Mouse (Mus musculus): ENCODE measurements around the gene Pced1b. TPM values are rescaled to one million over a fixed set of nuclear protein-coding genes. Genes with fewer than 3 reads are reported as not detected.
"Not testable (repeated sequence)": the region's sequence is repeated elsewhere in the genome, so short reads cannot be mapped to it uniquely, and the experiment has no call there.

Gene Pced1b
- polyA plus RNA-seq, 1 experiment from 2014 or later: 3.4 TPM

DNA sequence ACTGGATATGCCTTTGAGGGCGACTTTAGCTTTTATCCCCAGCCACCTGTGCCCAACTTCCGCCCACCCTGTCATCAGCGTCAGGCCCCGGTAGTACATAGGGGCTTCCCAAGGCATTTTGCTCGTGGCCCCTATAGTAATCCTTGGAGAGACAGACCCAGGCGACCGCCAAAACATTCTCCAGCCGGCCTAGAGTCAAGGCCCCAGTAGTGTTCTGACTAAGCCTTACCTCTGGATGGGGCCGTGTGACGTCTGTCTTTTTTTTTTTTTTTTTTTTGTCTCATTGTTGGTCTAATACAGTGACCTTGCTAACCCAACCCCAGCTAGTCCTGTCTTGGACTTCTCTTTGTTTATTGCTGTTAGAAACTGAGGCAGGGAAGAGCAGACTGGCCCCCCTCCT, 138.3 kb downstream of the Pced1b start:
- not testable (repeated sequence) for H3K9ac ChIP-seq (ENCODE audit: low read depth, low read length); H3K27ac ChIP-seq (ENCODE audit: low read length); H3K36me3 ChIP-seq (ENCODE audit: control insufficient read depth, insufficient read depth); ATAC-seq (ENCODE audit: low read depth); H3K27me3 ChIP-seq (ENCODE audit: control insufficient read depth, insufficient read depth, low read depth, low read length); H3K4me3 ChIP-seq (ENCODE audit: low read depth, low read length); H3K4me1 ChIP-seq (ENCODE audit: control insufficient read depth, low read depth, low read length); H3K9me3 ChIP-seq (replicated peaks; ENCODE audit: control insufficient read depth, low read length); H3K4me2 ChIP-seq (ENCODE audit: low read depth, low read length)
- WGBS (ENCODE audit: insufficient replicate concordance): 84% methylated on average over 10 of the region's 10 CpGs

DNA sequence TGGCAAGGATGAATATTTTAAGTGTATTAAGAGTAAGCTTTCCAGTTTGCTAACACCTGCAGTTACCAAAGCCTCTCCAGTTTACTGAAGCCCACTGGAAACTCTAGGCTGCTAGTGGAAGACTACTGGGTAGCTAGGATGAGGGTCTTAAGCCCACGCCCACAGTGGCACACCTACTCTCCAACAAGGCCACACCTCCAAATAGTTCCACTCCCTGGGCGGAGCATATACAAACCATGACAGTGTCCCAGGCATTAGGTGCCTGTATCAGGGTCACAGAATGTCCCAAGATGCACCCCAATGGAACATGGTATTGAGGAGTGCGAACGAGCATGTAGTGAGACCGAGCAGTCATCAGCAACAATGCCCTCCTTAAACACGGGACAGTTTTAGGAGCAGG, 140.9 kb downstream of the Pced1b start:
- Histone ChIP-seq H3K27me3 (ENCODE audit: control insufficient read depth, insufficient read depth, low read depth, low read length) (no peaks in the 10 kb centered on the region), H3K36me3 (ENCODE audit: control insufficient read depth, insufficient read depth) (no peaks in the 10 kb centered on the region), H3K4me3 (ENCODE audit: low read depth, low read length) (no peak overlapping the region), H3K4me2 (ENCODE audit: low read depth, low read length) (no peak overlapping the region), H3K4me1 (ENCODE audit: control insufficient read depth, low read depth, low read length) (no peaks in the 10 kb centered on the region; the same call in none of the 2 replicates), H3K27ac (ENCODE audit: low read length) (no peak overlapping the region), H3K9me3 (replicated peaks; ENCODE audit: control insufficient read depth, low read length) (no peaks in the 10 kb centered on the region), H3K9ac (ENCODE audit: low read depth, low read length) (no peak overlapping the region)
- ATAC-seq (ENCODE audit: low read depth): no peak
- 70% methylated on average over 6 of the region's 6 CpGs for WGBS (ENCODE audit: insufficient replicate concordance)

DNA sequence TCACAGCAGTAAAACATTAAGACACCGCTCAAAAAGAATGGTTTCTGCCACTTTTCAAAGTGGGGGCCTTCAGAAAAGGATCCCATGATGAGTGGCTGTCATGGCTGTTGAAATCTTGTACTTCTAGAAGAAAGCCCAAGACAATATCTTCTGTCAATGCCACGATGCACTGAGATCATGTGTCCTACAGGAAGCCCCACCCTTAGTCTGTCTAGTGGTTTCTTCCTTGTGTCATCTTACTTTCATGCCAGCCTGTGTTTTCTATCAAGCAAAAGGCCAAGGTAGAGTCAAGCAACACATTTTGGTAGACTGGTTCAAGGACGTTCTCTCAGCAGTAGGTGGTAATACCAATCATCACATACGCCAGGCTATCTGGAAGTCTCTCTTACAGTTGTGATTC, 142.7 kb downstream of the Pced1b start:
- no peaks in the 10 kb centered on the region; the same call in none of the 2 replicates for H3K4me1 ChIP-seq (ENCODE audit: control insufficient read depth, low read depth, low read length)
- no peak overlapping the region for H3K9ac ChIP-seq (ENCODE audit: low read depth, low read length)
- no peaks in the 10 kb centered on the region for H3K27me3 ChIP-seq (ENCODE audit: control insufficient read depth, insufficient read depth, low read depth, low read length)
- H3K4me2 ChIP-seq (ENCODE audit: low read depth, low read length): no peak overlapping the region
- no peaks in the 10 kb centered on the region for H3K9me3 ChIP-seq (replicated peaks; ENCODE audit: control insufficient read depth, low read length)
- no peak overlapping the region for H3K27ac ChIP-seq (ENCODE audit: low read length)
- H3K4me3 ChIP-seq (ENCODE audit: low read depth, low read length): no peak overlapping the region
- 59% methylated on average over 4 of the region's 4 CpGs for WGBS (ENCODE audit: insufficient replicate concordance)
- ATAC-seq (ENCODE audit: low read depth): no peak
- no peaks in the 10 kb centered on the region for H3K36me3 ChIP-seq (ENCODE audit: control insufficient read depth, insufficient read depth)

DNA sequence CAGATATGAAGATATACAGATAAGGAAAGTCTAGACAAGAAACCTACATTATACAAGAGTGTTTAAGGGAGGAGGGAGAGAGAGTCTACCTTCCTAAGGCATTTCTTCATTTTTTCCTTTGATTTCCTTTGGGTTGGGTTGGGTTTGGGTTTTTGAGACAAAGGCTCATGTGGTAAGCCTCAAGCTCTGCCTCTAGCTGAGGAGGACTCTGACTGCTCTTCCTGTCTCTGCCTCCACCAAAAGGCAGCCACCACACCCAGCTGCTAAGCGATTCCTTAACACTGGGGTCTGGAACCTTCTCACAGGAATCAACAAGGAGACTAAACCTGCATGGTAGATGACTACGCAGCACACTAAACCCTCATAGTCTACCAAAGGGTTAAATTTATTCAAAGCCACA, 143.9 kb downstream of the Pced1b start:
- H3K4me2 ChIP-seq (ENCODE audit: low read depth, low read length): no peak overlapping the region
- no peaks in the 10 kb centered on the region for H3K36me3 ChIP-seq (ENCODE audit: control insufficient read depth, insufficient read depth)
- 80% methylated on average over 2 of the region's 2 CpGs for WGBS (ENCODE audit: insufficient replicate concordance)
- H3K9me3 ChIP-seq (replicated peaks; ENCODE audit: control insufficient read depth, low read length): no peaks in the 10 kb centered on the region
- H3K9ac ChIP-seq (ENCODE audit: low read depth, low read length): no peak overlapping the region
- no peaks in the 10 kb centered on the region for H3K27me3 ChIP-seq (ENCODE audit: control insufficient read depth, insufficient read depth, low read depth, low read length)
- H3K27ac ChIP-seq (ENCODE audit: low read length): no peak overlapping the region
- no peak for ATAC-seq (ENCODE audit: low read depth)
- H3K4me1 ChIP-seq (ENCODE audit: control insufficient read depth, low read depth, low read length): no peaks in the 10 kb centered on the region; the same call in none of the 2 replicates
- no peak overlapping the region for H3K4me3 ChIP-seq (ENCODE audit: low read depth, low read length)

DNA sequence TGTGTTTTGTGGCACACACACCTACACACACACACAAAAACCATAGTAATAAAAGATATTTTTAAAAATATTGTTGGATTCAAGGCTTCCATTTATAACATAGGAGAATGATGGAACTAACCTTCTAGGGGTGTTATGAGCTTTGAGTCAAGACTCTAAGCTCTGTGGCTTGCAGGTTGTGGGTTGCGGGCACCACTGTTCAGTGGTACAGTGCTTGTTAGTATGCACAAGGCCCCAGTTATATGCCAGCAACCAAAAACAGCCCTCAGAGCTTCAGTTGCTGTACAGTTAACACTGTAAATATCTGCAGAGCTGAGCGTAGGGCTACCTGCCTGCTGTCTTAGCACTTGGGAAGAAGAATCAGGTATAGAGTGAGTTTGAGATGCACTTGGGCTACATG, 144.5 kb downstream of the Pced1b start:
- 92% methylated on average over 2 of the region's 2 CpGs for WGBS (ENCODE audit: insufficient replicate concordance)
- Histone ChIP-seq H3K4me1 (ENCODE audit: control insufficient read depth, low read depth, low read length) (no peaks in the 10 kb centered on the region; the same call in none of the 2 replicates), H3K9ac (ENCODE audit: low read depth, low read length) (no peak overlapping the region), H3K4me2 (ENCODE audit: low read depth, low read length) (no peak overlapping the region), H3K36me3 (ENCODE audit: control insufficient read depth, insufficient read depth) (no peaks in the 10 kb centered on the region), H3K27ac (ENCODE audit: low read length) (no peak overlapping the region), H3K4me3 (ENCODE audit: low read depth, low read length) (no peak overlapping the region), H3K27me3 (ENCODE audit: control insufficient read depth, insufficient read depth, low read depth, low read length) (no peaks in the 10 kb centered on the region), H3K9me3 (replicated peaks; ENCODE audit: control insufficient read depth, low read length) (no peaks in the 10 kb centered on the region)
- ATAC-seq (ENCODE audit: low read depth): no peak

DNA sequence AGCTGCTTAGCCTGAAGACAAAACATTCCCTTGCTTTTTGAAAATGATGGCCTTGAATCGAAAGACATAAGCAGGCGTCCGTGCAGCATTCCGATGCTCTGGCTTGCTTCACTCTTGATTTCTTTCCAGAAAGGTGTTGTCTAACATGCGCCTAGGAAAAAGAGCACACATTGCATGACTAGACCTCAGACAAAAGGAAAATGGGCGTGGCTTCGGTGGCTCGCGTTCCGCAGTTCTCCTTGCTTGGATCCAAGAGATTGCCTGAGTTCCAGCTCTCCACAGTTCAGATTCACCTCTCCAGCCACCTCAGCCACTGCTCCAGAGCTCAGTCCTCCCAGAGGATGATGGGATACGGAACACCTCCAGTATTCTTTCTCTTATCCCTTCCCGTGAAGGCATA, 147.7 kb downstream of the Pced1b start:
- WGBS (ENCODE audit: insufficient replicate concordance): 70% methylated on average over 12 of the region's 12 CpGs
- H3K9ac ChIP-seq (ENCODE audit: low read depth, low read length): no peak overlapping the region
- H3K4me3 ChIP-seq (ENCODE audit: low read depth, low read length): no peak overlapping the region
- H3K4me1 ChIP-seq (ENCODE audit: control insufficient read depth, low read depth, low read length): peaks cover 2% of the 10 kb centered on the region
- H3K27ac ChIP-seq (ENCODE audit: low read length): no peak overlapping the region
- H3K9me3 ChIP-seq (replicated peaks; ENCODE audit: control insufficient read depth, low read length): no peaks in the 10 kb centered on the region
- no peaks in the 10 kb centered on the region for H3K27me3 ChIP-seq (ENCODE audit: control insufficient read depth, insufficient read depth, low read depth, low read length)
- ATAC-seq (ENCODE audit: low read depth): no peak
- no peaks in the 10 kb centered on the region for H3K36me3 ChIP-seq (ENCODE audit: control insufficient read depth, insufficient read depth)
- H3K4me2 ChIP-seq (ENCODE audit: low read depth, low read length): no peak overlapping the region

DNA sequence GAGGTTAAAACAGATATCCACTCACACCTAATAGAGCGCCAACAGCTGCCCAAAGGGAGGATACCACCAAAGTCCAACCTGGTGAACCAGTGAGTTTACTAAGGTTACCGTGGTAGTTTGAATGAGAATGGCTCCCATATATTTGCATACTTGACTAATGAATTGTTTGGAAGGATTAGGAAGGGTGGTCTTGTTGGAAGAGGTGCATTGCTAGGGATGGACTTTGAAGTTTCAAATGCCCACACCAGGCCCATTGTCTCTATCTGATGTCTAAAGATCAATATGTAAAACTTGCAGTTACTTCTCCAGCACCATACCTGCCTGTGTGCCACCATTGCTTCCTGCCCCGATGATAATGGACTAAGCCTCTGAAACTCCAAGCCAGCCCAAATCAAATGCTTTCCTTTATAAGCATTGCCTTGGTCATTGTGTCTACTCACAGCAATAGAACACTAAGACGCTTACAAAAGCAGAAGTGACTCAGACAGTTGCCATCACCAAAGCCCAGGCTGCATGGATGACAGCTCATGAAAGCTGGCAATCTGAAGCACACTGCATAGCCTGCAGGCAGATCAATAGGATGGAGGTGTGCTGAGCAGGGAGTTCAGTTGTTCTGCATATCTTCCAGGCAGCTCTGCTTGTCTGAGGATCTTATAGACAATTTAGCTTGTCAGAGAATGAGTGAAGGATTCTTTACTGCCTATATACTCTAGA, 149.8 kb downstream of the Pced1b start:
- H3K27ac ChIP-seq (ENCODE audit: low read length): no peak overlapping the region
- no peak overlapping the region for H3K9ac ChIP-seq (ENCODE audit: low read depth, low read length)
- WGBS (ENCODE audit: insufficient replicate concordance): 75% methylated on average over 4 of the region's 4 CpGs
- no peak for ATAC-seq (ENCODE audit: low read depth)
- H3K4me3 ChIP-seq (ENCODE audit: low read depth, low read length): no peak overlapping the region
- peaks cover 2% of the 10 kb centered on the region; the same call in 1 of the 2 replicates for H3K4me1 ChIP-seq (ENCODE audit: control insufficient read depth, low read depth, low read length)
- H3K36me3 ChIP-seq (ENCODE audit: control insufficient read depth, insufficient read depth): no peaks in the 10 kb centered on the region
- H3K9me3 ChIP-seq (replicated peaks; ENCODE audit: control insufficient read depth, low read length): no peaks in the 10 kb centered on the region
- no peak overlapping the region for H3K4me2 ChIP-seq (ENCODE audit: low read depth, low read length)
- H3K27me3 ChIP-seq (ENCODE audit: control insufficient read depth, insufficient read depth, low read depth, low read length): no peaks in the 10 kb centered on the region

DNA sequence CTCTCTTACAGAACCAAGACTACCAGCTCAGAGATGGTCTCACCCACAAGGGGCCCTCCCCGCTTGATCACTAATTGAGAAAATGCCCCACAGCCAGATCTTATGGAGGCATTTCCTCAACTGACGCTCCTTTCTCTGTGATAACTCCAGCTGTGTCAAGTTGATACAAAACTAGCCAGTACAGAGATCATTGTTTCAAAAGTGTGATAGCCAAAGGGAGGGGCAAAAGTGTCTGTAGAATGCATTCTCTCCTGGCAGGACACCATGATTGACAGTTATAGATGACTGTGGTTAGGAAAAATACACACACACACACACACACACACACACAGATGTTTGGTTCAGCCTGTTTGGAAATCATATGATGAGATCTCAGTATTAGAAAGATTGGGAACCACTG, 150.9 kb downstream of the Pced1b start:
- no peak overlapping the region for H3K27ac ChIP-seq (ENCODE audit: low read length)
- no peaks in the 10 kb centered on the region for H3K27me3 ChIP-seq (ENCODE audit: control insufficient read depth, insufficient read depth, low read depth, low read length)
- no peaks in the 10 kb centered on the region for H3K36me3 ChIP-seq (ENCODE audit: control insufficient read depth, insufficient read depth)
- H3K9me3 ChIP-seq (replicated peaks; ENCODE audit: control insufficient read depth, low read length): no peaks in the 10 kb centered on the region
- no peak overlapping the region for H3K4me3 ChIP-seq (ENCODE audit: low read depth, low read length)
- no peak overlapping the region for H3K4me2 ChIP-seq (ENCODE audit: low read depth, low read length)
- 30% methylated on average over 2 of the region's 2 CpGs for WGBS (ENCODE audit: insufficient replicate concordance)
- H3K9ac ChIP-seq (ENCODE audit: low read depth, low read length): no peak overlapping the region
- peaks cover 2% of the 10 kb centered on the region; the same call in 1 of the 2 replicates for H3K4me1 ChIP-seq (ENCODE audit: control insufficient read depth, low read depth, low read length)
- ATAC-seq (ENCODE audit: low read depth): peak; percentile 73

DNA sequence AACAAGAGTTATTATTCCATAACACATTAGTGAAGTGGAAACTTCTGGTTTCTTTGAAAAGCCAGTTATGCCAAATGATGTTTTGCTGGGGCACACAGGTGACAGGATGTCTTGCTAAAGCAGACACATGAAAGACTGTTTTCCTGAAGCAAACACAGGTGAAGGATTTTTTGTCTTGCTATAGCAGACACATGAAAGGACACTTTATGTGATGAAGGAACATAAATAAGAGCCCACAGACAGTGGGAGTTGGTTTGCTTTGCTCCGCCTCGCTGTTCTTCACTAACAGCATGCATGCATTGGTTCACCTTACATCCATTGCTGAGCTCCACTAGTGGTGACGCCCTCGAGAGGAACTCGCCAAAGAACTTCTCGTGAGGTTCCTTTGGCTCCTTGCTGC, 154.0 kb downstream of the Pced1b start:
- peaks cover 13% of the 10 kb centered on the region for H3K4me1 ChIP-seq (ENCODE audit: control insufficient read depth, low read depth, low read length)
- no peak overlapping the region for H3K9ac ChIP-seq (ENCODE audit: low read depth, low read length)
- WGBS (ENCODE audit: insufficient replicate concordance): 74% methylated on average over 6 of the region's 6 CpGs
- H3K4me3 ChIP-seq (ENCODE audit: low read depth, low read length): no peak overlapping the region
- H3K4me2 ChIP-seq (ENCODE audit: low read depth, low read length): no peak overlapping the region
- no peak overlapping the region for H3K27ac ChIP-seq (ENCODE audit: low read length)
- H3K27me3 ChIP-seq (ENCODE audit: control insufficient read depth, insufficient read depth, low read depth, low read length): no peaks in the 10 kb centered on the region
- no peaks in the 10 kb centered on the region for H3K36me3 ChIP-seq (ENCODE audit: control insufficient read depth, insufficient read depth)
- no peaks in the 10 kb centered on the region for H3K9me3 ChIP-seq (replicated peaks; ENCODE audit: control insufficient read depth, low read length)
- ATAC-seq (ENCODE audit: low read depth): no peak

All from liver, embryonic 16.5 days (tissue).